Mouse (Mus musculus) intestine, embryonic 14.5 days (tissue): ENCODE data around the gene 1700010B08Rik. TPM values are rescaled to one million over a fixed set of nuclear protein-coding genes. Genes with fewer than 3 reads are reported as not detected.
A peak's percentile ranks its signal among the peaks of the same experiment; 100 is the strongest.

Experiments
- ATAC-seq: fragments of 200-750 bp; cut with Nextera tagmentation; replicated peaks from 2 replicates; pipeline ENCODE4 v1.8.0; 2017; ENCODE audit warnings: low read depth, moderate number of reproducible peaks, moderate TSS enrichment, moderate library complexity; ENCODE audit not compliant: low FRiP score, low TSS enrichment
- DNase-seq: peaks from one replicate; pipeline ENCODE4 v3.0.0-alpha.2; 2018; ENCODE audit warnings: low spot score
- H3K27ac ChIP-seq: fragments of 300-500 bp; sonication (generic); 2 replicates; pipeline ENCODE4 v1.5.1; 2014; ENCODE audit warnings: low read depth, mild to moderate bottlenecking, control low read depth
- H3K27me3 ChIP-seq: fragments of 300-500 bp; sonication (generic); replicated peaks from 2 replicates; pipeline ENCODE4 v1.6.1; 2014; ENCODE audit warnings: low read length, control low read depth; ENCODE audit not compliant: control insufficient read depth, insufficient read depth
- H3K36me3 ChIP-seq: fragments of 300-500 bp; sonication (generic); 2 replicates; pipeline ENCODE4 v1.6.1; 2014; ENCODE audit warnings: low read length, control low read depth; ENCODE audit not compliant: control insufficient read depth, insufficient read depth
- H3K4me1 ChIP-seq: fragments of 300-500 bp; sonication (generic); replicated peaks from 2 replicates; pipeline ENCODE4 v1.6.1; 2014; ENCODE audit warnings: low read length, control low read depth, mixed read lengths; ENCODE audit not compliant: control insufficient read depth, insufficient read depth
- H3K4me2 ChIP-seq: fragments of 300-500 bp; sonication (generic); 2 replicates; pipeline ENCODE4 v1.6.1; 2014; ENCODE audit warnings: low read length
- H3K4me3 ChIP-seq: fragments of 300-500 bp; sonication (generic); 2 replicates; pipeline ENCODE4 v1.5.1; 2014; ENCODE audit warnings: low read depth, low read length, control low read depth, mixed read lengths
- H3K9ac ChIP-seq: fragments of 300-500 bp; sonication (generic); 2 replicates; pipeline ENCODE4 v1.6.1; 2014; ENCODE audit warnings: mild to moderate bottlenecking, low read length
- H3K9me3 ChIP-seq: fragments of 300-500 bp; sonication (generic); 2 replicates; pipeline ENCODE4 v1.6.1; 2016; ENCODE audit warnings: low read length, control low read depth; ENCODE audit not compliant: control insufficient read depth
- WGBS: fragments of 180-500 bp; shearing (Covaris S2); extraction: QIAGEN DNeasy Blood & Tissue Kit; methylation state at CpG from one replicate; pipeline ENCODE4 v1.1.7; 2014; 5-methylcytosine and 5-hydroxymethylcytosine counted together
- polyA plus RNA-seq: library from polyadenylated mRNA; unstranded; fragments of >200 nt; fragmentation: Nextera tagmentation; extraction: Ambion mirVana; gene quantifications from 2 replicates; pipeline ENCODE4 v1.2.1, GENCODE M21; 2014

Gene 1700010B08Rik
- polyA plus RNA-seq, 1 experiment from 2014 or later, result not detected

DNA sequence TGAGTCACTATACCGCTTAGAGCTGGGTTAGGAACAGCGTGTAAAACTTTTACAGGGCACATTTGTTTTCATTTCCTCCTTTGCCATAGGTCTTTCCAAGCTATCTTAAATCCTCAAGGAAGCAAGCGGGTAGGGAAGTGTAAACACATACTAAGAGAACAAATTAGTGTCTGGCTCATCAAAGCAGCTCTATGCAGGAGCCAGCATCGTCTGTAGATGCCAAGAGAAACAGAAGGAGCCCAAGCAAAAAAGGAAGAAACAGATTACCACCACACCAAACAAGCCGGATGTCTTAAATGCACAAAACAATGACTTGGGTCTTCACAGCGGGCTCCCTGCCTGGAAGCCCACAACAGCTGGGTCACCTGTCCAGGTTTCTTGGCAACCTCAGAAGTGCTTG, 9.0 kb upstream of the 1700010B08Rik start:
- peaks cover 10% of the 10 kb centered on the region; the same call in 1 of the 2 replicates for H3K36me3 ChIP-seq
- no peak overlapping the region for H3K4me3 ChIP-seq
- H3K4me2 ChIP-seq, result no peak overlapping the region
- H3K9me3 ChIP-seq, result no peaks in the 10 kb centered on the region
- WGBS, result 63% methylated on average over 6 of the region's 6 CpGs
- ATAC-seq, result no peak
- no peaks in the 10 kb centered on the region for H3K27me3 ChIP-seq
- H3K4me1 ChIP-seq, result peaks cover 9% of the 10 kb centered on the region
- H3K9ac ChIP-seq, result no peak overlapping the region
- no peak for DNase-seq
- no peak overlapping the region for H3K27ac ChIP-seq

DNA sequence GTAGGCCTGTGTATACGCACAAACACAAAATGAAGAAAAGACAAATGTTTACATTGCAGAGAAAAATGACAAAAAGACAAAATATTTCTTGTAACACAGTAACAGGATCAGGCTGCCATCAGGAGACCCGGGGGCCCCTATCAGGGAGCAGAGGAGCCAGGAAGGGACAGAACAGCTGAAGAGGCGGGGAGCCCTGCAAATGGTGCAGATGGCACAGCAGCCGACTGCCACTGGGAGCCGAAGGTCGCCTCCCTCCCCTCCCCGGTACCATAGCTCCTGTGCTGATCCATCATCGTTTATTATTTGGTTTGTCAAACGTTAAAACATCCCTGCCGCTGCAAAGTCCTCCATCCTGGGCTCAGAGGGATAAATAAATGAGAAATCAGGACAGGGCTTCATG, 6.6 kb upstream of the 1700010B08Rik start:
- no peak for ATAC-seq
- peaks cover 9% of the 10 kb centered on the region for H3K4me1 ChIP-seq
- no peak for DNase-seq
- no peak overlapping the region for H3K9ac ChIP-seq
- WGBS, result 26% methylated on average over 10 of the region's 10 CpGs
- H3K27ac ChIP-seq, result peak overlapping the region; percentile 34; the same call in 1 of the 2 replicates
- H3K9me3 ChIP-seq, result no peaks in the 10 kb centered on the region
- no peak overlapping the region for H3K4me3 ChIP-seq
- H3K27me3 ChIP-seq, result no peaks in the 10 kb centered on the region
- no peak overlapping the region for H3K4me2 ChIP-seq
- peaks cover 4% of the 10 kb centered on the region; the same call in 1 of the 2 replicates for H3K36me3 ChIP-seq

DNA sequence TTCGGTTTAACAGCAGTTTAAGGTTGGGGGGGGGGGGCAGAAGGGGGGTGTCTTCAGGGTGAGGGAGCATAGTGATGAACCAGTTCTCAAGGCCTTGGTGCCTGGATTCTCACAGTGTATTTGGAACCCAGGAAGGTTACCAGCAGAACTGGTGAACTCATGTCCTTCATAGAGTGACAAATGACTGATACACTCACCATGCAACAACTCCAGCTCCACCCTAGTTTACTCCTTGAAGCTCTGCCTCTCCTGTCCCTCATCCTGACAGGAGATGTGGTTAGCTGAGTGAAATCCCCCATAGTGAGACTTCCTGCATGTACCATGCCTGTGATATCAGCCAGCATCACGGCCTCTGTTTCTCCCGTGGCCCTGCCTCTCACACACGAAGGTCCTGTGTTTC, 6.0 kb upstream of the 1700010B08Rik start:
- no peak for ATAC-seq
- Histone ChIP-seq H3K27ac (peak overlapping the region; percentile 34; the same call in 1 of the 2 replicates), H3K4me1 (peaks cover 9% of the 10 kb centered on the region), H3K9ac (no peak overlapping the region), H3K9me3 (no peaks in the 10 kb centered on the region), H3K27me3 (no peaks in the 10 kb centered on the region), H3K36me3 (no peaks in the 10 kb centered on the region), H3K4me3 (no peak overlapping the region), H3K4me2 (no peak overlapping the region)
- DNase-seq, result no peak
- 66% methylated on average over 4 of the region's 4 CpGs for WGBS

DNA sequence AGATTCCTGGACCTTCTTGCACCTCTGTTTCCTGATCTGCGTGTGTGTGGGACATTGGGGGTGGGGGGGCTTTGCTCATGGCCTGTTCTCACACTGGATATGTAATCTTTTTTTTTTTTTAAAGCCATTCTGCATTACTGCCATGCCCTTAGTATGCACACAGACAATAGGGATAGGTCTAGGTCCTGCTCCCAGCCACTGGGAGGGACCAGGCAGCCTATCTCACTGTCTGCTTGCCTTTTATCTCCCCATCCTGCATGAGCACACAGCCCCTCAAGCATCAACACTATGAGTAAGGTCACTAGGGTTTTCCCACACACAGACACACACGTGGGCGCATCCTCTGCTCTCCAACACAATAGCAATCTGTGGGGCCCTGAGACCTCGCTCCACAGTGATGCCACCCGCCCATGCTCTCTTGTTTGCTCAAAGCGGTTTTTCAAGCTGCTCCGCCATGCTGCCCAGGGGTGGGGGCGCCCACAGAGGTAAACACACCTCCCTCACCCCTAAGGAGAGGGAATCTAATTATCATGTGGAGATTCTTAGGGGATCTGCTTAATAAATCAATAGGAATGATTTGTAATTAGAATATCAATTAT, 4.5 kb upstream of the 1700010B08Rik start:
- no peaks in the 10 kb centered on the region for H3K36me3 ChIP-seq
- no peaks in the 10 kb centered on the region for H3K9me3 ChIP-seq
- H3K27me3 ChIP-seq, result no peaks in the 10 kb centered on the region
- no peak for ATAC-seq
- H3K4me2 ChIP-seq, result no peak overlapping the region
- DNase-seq, result no peak
- no peak overlapping the region for H3K4me3 ChIP-seq
- H3K27ac ChIP-seq, result no peak overlapping the region
- H3K9ac ChIP-seq, result no peak overlapping the region
- WGBS, result 72% methylated on average over 8 of the region's 8 CpGs
- H3K4me1 ChIP-seq, result peaks cover 9% of the 10 kb centered on the region

DNA sequence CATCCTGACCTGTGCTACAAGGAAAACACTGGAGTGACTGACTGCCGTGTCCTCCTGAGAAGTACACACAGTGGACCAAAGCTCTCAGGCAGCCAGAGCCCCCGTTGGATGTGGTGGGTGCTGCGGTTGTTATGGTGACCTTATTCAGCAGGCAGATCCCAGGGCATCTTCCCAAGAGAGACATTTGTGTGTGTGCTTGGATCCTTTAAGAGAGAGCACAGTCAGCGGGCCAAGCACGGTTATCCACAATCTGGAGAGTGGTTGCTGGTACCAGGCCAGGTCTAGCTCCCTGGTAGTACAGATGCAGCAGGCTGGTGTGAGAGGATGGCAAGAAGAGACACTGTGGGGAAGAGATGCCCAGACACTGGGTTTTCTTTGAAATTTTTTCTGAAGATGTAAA, 2.2 kb upstream of the 1700010B08Rik start:
- Histone ChIP-seq H3K4me2 (no peak overlapping the region), H3K4me1 (peaks cover 9% of the 10 kb centered on the region), H3K9me3 (no peaks in the 10 kb centered on the region), H3K9ac (no peak overlapping the region), H3K27ac (no peak overlapping the region), H3K36me3 (no peaks in the 10 kb centered on the region), H3K4me3 (no peak overlapping the region), H3K27me3 (no peaks in the 10 kb centered on the region)
- ATAC-seq (no peak), DNase-seq (no peak)
- WGBS, result 88% methylated on average over 5 of the region's 5 CpGs

DNA sequence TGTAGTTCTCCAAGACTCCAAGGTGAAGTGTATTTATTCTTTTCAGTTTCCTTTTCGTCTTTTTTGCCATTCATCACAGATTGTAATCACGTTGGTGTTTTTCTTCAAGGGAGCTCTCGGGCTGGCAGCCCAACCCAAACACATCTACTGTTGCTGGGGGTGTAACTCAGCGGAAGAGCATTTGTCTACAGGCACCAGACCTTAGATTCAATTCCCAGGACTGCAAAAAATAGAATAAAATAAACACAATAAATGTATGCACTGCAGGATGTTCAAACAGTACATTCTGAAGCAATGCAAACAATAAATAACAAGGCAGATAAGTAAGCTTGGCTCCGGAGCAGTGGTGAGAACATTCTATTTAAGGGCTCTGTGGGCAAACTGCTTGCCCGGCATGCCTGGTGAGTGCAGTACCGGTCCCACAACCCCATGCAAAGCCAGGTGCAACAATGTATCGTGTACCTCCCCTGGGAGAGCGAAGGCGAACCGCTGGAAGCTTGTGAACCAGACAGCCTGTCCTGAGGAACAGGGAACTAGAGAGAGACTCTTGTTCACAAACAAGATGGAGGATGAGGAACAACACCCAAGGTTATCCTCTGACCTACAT, 3.1 kb downstream of the 1700010B08Rik start:
- Histone ChIP-seq H3K36me3 (no peaks in the 10 kb centered on the region), H3K9ac (no peak overlapping the region), H3K27me3 (no peaks in the 10 kb centered on the region), H3K4me3 (no peak overlapping the region), H3K27ac (no peak overlapping the region), H3K4me2 (no peak overlapping the region), H3K4me1 (peaks cover 13% of the 10 kb centered on the region), H3K9me3 (no peaks in the 10 kb centered on the region)
- 34% methylated on average over 11 of the region's 11 CpGs for WGBS
- DNase-seq (no peak), ATAC-seq (no peak)

DNA sequence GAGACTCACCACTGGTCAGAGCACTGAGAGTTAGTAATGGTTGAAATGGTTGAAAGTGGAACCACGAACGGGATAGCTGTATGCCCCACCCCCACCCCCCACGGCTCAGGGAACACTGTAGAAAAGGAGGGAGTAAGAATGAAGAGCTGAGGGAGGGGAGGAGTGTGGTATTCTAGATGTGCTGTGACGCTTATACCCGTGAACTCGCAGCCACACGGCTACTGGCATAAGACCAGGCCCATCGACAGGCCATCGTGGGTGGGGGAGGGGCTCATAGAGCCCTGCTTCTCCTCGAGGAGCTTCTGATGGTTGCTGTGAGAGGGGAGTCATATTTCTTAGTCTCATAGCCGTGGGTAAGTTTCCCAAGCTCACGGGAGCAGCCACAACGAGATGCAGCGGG, 5.2 kb downstream of the 1700010B08Rik start:
- Histone ChIP-seq H3K9ac (no peak overlapping the region), H3K27ac (no peak overlapping the region), H3K4me2 (no peak overlapping the region), H3K36me3 (no peaks in the 10 kb centered on the region), H3K9me3 (0 out of 2 replicates have a peak, but pooled peaks cover 3% of the 10 kb centered on the region), H3K4me3 (no peak overlapping the region), H3K27me3 (no peaks in the 10 kb centered on the region), H3K4me1 (peaks cover 13% of the 10 kb centered on the region)
- 46% methylated on average over 14 of the region's 14 CpGs for WGBS
- DNase-seq, result no peak
- no peak for ATAC-seq

DNA sequence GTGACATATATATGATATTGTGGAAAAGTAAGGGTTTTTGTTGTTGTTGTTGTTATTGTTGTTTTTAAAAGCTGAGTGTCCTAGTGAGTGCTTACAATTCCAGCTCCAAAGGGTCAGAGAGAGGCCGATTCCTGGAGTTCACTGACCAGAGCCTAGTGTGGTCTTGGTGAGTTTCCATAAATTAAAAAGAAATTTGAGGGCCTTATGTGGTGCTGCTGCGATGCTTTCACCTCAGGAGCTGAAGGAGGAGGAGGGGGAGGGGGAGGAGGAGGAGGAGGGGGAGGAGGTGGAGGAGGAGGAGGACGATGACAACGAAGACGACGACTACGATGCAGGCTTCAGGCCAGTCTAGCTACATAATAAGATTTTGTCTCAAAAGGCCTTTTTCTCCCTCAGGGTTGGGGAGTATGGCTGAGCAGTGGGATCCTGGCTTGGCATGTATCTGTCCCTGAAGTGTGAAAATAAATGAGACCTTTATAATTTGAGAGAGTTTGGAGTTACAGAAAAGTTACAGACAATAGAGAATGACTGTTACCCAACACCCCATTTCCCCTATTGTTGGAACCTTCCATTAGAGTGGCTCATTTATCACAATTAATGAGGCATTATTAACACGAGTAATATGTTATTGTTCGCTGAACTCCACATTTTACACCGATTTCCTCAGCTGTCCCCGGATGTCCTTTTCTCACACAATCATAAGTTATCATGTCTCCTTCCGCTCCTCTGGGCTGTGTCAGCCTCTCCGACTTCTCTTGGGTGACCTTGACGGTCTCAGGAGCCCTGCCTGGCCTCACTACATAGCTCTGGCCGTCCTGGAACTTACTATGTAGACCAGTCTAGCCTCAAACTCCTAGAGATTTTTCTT, 6.0 kb downstream of the 1700010B08Rik start:
- Histone ChIP-seq H3K4me3 (no peak overlapping the region), H3K9ac (no peak overlapping the region), H3K27me3 (no peaks in the 10 kb centered on the region), H3K36me3 (no peaks in the 10 kb centered on the region), H3K4me2 (no peak overlapping the region), H3K27ac (no peak overlapping the region), H3K9me3 (0 out of 2 replicates have a peak, but pooled peaks cover 3% of the 10 kb centered on the region), H3K4me1 (peaks cover 16% of the 10 kb centered on the region)
- DNase-seq, result no peak
- 66% methylated on average over 15 of the region's 15 CpGs for WGBS
- no peak for ATAC-seq
